Mouse (Mus musculus): ENCODE measurements around the gene Kctd7.

Gene Kctd7

DNA sequence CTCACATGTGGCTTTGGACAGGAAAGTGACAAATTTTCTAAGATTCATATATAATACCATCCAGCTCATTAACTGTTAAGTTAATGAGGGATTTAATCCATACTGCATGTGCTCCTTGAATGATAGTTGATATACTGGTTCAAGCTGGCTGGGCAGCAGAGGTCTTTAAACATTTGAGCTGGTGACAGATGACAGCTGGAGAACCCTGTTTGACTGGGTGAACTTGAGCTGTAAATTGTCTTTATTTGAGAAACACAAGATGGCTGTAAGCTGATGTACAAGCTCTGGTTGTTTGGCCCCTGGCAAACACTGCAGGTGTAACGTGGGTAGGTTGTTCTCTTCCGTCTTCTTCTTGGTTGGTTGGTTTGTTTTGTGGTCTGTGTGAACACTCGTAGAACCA is 49.1 kb downstream of the Kctd7 start:
- no peak for DNase-seq

DNA sequence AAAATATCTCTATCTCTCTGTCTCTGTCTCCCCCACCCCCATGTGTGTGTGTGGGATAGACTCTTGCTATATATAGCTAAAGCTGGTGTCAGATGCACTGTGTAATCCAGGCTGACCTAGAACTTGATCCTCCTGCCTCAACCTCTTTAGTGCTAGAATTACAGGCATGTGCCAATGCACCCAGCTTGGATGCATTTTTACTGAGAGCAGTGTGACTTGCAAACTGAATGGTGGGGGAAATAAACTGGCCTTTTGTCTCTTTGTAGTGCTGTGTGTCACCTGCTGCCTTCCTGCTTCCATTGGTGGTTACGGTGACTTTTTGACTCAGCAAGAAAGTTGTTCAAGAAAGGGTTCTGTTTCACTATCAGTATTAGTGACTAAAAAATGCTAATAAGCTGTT is 51.6 kb downstream of the Kctd7 start:
- no peak for DNase-seq

DNA sequence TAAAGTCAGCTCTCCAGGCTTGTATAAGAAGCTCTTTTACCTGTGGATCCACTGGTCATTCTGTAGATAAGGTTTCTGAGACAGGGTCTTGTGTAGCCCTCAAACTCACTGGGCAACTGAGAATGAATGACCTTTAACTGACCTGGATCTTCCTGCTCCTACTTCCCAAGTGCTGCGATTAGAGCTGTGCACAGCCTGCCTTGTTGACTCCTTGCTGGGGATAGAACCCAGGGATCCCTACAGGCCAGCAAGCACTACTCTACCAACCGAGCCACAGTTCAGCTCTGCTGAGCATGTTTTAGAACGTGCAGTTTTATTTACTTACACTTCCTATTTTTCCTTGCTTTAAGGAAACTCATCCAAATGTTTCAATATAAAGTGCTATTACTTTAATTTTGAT is 52.8 kb downstream of the Kctd7 start:
- no peak for DNase-seq

DNA sequence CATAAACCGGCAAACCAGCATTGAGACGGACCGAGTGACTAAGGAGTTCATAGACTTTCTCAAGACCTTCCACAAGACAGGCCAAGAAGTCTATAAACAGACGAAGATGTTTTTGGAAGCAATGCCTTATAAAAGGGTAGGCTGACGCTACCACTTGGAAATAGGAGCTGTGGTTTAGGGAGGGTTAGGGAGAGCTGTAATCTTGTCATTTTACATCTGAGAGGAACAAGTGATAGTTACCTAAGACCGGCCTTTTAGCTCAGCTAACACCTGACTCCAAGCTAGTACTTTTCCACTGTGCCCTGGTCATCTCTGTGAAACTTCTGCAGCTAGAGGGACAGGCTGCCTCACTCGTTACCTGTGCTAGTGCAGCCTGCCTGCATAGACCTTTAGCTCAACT is 53.3 kb downstream of the Kctd7 start:
- no peak for DNase-seq

DNA sequence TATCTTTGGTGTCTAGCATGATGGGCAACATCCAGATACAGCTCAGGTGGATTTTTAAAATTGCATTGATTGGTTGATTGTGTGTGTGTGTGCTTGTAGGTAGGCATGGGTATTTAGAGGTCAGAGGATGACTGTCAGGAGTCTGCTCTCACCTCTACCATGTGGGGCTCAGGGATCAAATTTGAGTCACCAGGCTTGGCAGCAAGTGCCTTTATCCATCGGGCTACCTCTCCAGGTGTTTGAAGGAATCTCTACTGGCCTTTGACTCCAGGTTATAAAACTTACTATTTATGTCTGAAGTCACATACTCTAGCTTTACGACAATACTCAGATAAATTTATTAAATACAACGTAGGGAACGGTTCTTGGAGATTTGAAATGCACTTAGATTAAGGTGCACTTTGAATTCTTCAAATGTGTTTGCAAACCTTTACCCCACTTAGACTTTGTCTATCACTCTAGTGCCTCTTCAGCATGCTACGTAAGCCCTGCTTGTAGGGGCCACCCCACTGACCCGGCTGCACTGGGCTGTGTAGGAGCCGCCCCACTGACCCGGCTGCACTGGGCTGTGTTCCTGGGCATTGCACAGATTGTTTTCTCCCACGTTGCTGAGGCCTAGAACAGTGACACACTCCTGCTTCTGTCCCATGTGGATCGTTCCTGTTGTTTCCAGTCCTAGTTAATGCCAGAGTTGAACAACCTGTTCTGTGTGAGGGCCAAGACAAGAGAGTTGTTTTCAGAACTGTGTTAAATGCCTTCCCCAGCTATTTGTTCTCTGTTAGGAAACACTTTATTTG is 55.8 kb downstream of the Kctd7 start:
- no peak for DNase-seq

DNA sequence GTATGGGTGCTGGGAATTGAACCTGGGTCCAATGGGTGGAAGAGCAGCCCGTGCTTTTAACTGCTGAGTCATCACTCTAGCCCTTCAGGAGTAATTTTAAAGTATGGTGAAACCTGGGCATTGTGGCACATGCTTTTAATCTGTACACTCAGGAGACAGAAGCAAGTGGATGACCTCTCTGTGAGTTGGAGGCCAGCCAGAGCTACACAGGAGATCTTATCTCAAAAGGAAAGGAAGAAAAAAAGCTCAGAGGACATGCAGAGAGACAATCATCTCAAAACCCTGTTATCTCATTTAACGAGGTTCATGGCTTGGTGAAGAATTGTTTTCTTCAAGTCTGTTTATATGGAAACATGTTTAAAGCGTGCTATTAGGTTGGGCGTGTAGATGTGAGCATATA is 59.3 kb downstream of the Kctd7 start:
- DNase-seq = no peak

DNA sequence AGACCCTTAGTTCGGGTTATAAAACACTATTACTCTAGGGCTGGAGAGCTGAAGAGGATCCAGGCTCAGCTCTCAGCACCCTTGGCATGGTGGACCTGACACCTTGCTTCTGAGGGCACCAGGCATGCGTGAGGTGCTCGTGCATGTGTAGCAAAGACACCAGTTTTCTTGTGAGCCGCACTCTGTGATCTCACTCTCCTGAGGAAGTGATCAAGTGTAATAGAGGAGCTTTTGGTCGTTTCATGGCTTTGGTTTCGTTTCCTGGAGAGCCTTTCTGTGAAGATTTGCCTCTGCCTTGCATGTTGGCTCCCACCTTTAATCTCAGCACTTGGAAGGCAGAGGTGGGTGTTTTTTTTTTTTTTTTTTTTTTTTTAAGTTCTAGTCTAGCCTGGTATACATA is 59.9 kb downstream of the Kctd7 start:
- no peak for DNase-seq

Measured in right cerebral cortex, adult 18-20 months (tissue).